Mouse (Mus musculus): ENCODE results near the gene Raf1. TPM values are rescaled to one million over a fixed set of nuclear protein-coding genes. Genes with fewer than 3 reads are reported as not detected.

The Raf1 gene
- total RNA-seq, 2 experiments from 2014 or later, result 98.8 to 100 TPM

DNA sequence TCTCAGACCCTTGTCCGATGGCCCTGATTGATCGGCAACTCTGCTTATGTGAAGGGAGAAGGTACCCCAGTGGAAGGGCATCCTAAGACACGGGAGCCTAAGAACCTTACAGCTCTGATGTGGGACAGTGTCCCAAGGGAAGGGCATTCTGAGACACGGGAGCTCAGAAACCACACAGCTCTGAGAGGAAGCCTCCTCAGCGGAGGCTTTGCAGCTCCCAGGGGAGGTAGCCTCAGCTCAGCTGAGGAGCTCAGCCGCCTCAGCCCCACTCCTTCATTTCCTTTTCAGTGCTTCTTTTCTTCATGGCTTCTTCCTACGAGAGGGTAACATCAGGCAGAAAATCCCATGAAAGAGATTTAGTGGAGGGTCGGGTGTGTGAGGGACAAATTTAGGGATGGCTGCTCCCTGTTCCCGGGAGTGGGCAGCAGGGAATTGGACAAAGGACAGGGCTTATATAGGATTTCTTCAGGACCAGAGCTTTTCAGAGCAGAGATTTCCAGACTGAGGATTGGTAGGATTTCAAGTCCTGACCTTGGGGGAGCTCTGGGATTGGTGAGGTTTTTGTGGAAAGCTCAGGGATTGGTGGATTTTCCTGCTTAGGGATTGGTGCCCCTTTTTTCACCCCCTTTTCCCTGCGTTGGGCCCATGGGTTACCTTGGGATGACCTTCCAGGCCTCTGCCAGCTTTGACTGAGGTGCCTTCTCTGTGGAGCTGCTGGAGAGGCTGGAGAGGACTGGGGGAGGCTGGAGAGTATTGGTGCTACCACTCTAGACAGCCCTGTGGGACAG, 93.9 kb downstream of the Raf1 start:
- intact Hi-C loops (cut with DNase I), result no loop called here
- no peak for DNase-seq (ENCODE audit: low spot score)

DNA sequence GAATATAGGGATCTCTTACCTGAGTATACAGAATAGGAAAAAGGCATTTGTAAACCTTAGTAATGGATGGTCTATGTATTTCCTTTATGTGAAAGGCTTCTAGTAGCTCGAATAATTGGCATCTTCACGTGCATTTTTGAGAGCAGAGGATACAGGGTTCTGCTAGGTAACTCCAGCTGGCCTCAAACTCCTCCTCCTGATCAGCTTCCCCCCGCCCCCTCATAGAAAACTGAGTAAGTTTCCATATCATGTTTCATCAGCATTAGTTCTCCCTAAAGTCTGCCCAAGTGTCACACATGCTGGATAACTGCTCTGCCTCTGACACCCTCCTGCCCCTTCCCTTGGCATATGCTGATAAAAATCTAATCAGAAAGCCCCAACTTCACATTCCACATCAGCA, 95.6 kb downstream of the Raf1 start:
- no peak for DNase-seq (ENCODE audit: low spot score)
- intact Hi-C loops (cut with DNase I), result no loop called here

DNA sequence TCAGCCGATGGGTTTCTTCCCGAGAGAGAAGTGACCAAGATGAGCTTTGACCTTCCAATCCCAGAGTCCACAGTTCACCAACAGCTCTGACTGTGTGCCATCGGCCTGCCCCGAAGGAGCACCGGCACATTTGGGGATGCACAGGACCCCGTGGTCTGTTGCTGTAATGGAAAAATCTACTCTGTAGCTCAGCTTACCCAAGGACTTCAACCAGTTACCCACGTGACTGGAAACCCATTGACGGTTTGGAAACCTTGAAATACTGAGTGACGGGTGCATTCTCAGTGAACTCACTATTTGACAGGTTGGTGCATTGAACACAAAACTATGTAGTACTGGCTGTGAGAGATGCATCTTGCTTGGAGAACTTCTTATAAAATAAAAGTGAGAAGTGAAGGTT, 98.5 kb downstream of the Raf1 start:
- intact Hi-C loops (cut with DNase I), result no loop called here
- no peak for DNase-seq (ENCODE audit: low spot score)

DNA sequence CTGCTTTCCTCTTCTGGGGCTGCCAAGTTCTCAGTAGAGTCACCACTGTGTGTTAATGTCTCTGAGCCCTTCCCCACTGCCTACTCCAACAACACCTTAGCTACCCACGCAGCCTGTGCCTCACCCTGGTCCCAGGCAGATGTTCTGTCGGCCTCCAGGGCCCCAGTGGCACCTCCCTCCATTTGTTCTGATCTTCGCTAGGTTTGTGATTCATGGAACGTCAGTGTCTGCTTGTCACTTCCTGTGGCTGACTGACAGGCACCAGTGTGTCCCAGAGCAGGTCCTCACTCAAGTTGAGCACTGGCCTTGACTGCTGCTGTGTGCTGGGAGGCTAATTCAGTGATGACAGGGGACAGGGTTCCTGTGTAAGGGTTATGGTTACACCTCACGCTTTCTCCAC, 99.0 kb downstream of the Raf1 start:
- DNase-seq (ENCODE audit: low spot score), result no peak
- intact Hi-C loops (cut with DNase I), result no loop called here

DNA sequence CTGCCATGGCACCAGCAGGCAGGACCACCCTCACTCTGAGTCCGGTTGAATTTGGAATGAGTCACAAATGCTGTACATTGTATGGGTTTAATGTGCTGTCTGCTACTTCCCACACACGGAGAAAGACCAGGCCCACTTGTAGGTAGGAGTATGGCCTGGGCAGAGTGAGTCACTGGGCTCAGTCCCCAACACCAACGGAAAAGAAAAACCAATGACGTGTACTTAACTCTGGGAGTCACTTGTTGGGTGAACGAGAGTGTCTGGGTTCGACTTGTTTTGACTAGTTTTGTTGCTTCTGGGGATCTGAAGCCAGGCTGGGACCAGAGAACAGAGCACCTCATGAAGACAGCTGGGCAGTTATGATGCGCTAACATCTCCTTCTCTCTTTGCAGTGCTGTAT, 102.3 kb downstream of the Raf1 start:
- intact Hi-C loops (cut with DNase I), result no loop called here
- no peak for DNase-seq (ENCODE audit: low spot score)

Other genes starting within 250 kb of the Raf1 start
- 1 to 10 TPM; 6.2 to 8.3 TPM for gene Tsen2, start 132.0 kb downstream of the Raf1 start, total RNA-seq (2021)
- under 1 TPM; 0.36 to 0.57 TPM for gene Mkrn2os, start 84.1 kb downstream of the Raf1 start, total RNA-seq (2021)
- gene Mkrn2, start 74.7 kb downstream of the Raf1 start, total RNA-seq (2021), result 10 to 100 TPM; 39.0 to 42.8 TPM
- 1 to 10 TPM in 1 of 2 experiments, not detected in 1; 1.0 TPM for gene Tmem40, start 85.8 kb upstream of the Raf1 start, total RNA-seq (2021)
- 10 to 100 TPM; 72.5 to 74.4 TPM for gene Cand2, start 97.9 kb upstream of the Raf1 start, total RNA-seq (2021)
- gene Rpl32, start 132.1 kb upstream of the Raf1 start, total RNA-seq (2021), result 100 to 1,000 TPM; 575 to 621 TPM
- under 1 TPM; 0.39 to 0.49 TPM for gene Efcab12, start 161.8 kb upstream of the Raf1 start, total RNA-seq (2021)
- 1 to 10 TPM in 1 of 2 experiments, under 1 TPM in 1; 0.95 to 1.2 TPM for gene Mbd4, start 176.7 kb upstream of the Raf1 start, total RNA-seq (2021)
- 10 to 100 TPM; 11.4 to 11.7 TPM for gene Ift122, start 176.8 kb upstream of the Raf1 start, total RNA-seq (2021)

All from heart, postnatal 25 days (tissue).